Mouse (Mus musculus) forebrain, embryonic 12.5 days (tissue): ENCODE data around the gene Snta1. TPM values are rescaled to one million over a fixed set of nuclear protein-coding genes. Genes with fewer than 3 reads are reported as not detected.
A peak's percentile ranks its signal among the peaks of the same experiment; 100 is the strongest.

Experiments
- ATAC-seq: fragments of 200-750 bp; cut with Nextera tagmentation; 2 replicates; pipeline ENCODE4 v1.8.0; 2017; ENCODE audit warnings: moderate TSS enrichment; ENCODE audit not compliant: low FRiP score
- H3K27ac ChIP-seq: fragments of 300-500 bp; sonication (generic); 2 replicates; pipeline ENCODE4 v1.5.1; 2016; ENCODE audit warnings: mild to moderate bottlenecking
- H3K27me3 ChIP-seq: fragments of 300-500 bp; sonication (generic); 2 replicates; pipeline ENCODE4 v1.6.1; 2016; ENCODE audit warnings: mild to moderate bottlenecking
- H3K36me3 ChIP-seq: fragments of 300-500 bp; sonication (generic); replicated peaks from 2 replicates; pipeline ENCODE4 v1.6.1; 2016; ENCODE audit warnings: mild to moderate bottlenecking
- H3K4me1 ChIP-seq: fragments of 300-500 bp; sonication (generic); 2 replicates; pipeline ENCODE4 v1.6.1; 2016
- H3K4me2 ChIP-seq: fragments of 300-500 bp; sonication (generic); 2 replicates; pipeline ENCODE4 v1.6.1; 2016; ENCODE audit warnings: mild to moderate bottlenecking, moderate library complexity
- H3K4me3 ChIP-seq: fragments of 300-500 bp; sonication (generic); replicated peaks from 2 replicates; pipeline ENCODE4 v1.5.1; 2016; ENCODE audit warnings: mild to moderate bottlenecking
- H3K9ac ChIP-seq: fragments of 300-500 bp; sonication (generic); 2 replicates; pipeline ENCODE4 v1.6.1; 2016; ENCODE audit warnings: mild to moderate bottlenecking
- H3K9me3 ChIP-seq: fragments of 300-500 bp; sonication (generic); 2 replicates; pipeline ENCODE4 v1.6.1; 2016
- WGBS: fragments of 180-500 bp; shearing (Covaris S2); methylation state at CpG from one replicate; pipeline ENCODE4 v1.1.7; 2016; 5-methylcytosine and 5-hydroxymethylcytosine counted together
- polyA plus RNA-seq: library from polyadenylated mRNA; unstranded; fragments of >200 nt; fragmentation: Nextera tagmentation; extraction: Ambion mirVana; gene quantifications from 2 replicates; pipeline ENCODE4 v1.2.1, GENCODE M21; 2016

Snta1 gene
- polyA plus RNA-seq, 1 experiment from 2014 or later = 4.2 TPM

DNA sequence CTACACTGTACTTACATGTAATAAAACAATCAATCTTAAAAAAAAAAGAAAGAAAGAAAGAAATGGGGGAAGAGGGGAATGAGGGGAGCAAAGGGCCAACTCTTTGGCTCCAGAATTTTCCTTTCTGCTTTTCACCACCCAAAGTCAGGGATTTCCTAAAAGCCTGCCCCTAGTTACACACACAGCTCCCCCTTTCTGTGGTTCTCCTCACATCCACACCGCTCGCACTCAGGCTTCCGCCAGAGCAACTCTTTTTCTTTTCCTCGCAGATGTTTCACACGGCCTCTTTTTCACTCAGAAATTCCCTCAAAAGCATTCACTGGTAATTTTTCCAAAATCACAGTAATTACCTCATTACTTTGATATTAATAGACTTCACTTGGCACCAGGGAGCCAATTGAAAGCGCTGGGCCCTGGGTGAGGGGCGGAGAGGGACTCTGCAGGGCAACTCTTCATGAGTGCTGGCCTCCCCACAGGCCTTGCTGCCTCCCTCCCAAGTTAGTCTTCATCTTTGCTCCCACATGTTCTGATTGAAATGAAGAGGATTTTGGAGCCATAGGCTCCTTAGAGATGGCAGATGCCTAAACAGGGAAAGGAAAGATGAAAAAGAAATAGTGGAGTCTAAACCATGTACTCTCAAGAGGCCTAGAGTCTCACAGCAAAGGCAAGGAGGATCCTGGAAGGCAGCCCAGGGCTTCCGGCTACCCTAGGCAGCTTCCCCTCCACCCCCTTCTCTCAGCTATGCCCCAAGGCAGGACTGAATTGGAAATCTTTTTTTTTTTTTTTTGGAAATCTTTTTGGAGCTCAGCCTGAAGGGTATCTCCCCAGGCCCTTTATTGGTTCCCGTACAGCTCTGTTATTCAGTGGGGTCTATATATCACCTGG, 12.0 kb upstream of the Snta1 start:
- no peak overlapping the region for H3K4me2 ChIP-seq
- H3K4me3 ChIP-seq = no peak overlapping the region
- H3K4me1 ChIP-seq = peaks cover 26% of the 10 kb centered on the region
- no peak for ATAC-seq
- H3K9me3 ChIP-seq = no peaks in the 10 kb centered on the region
- 59% methylated on average over 9 of the region's 9 CpGs for WGBS
- peak overlapping the region; percentile 56 for H3K27ac ChIP-seq
- no peak overlapping the region for H3K9ac ChIP-seq
- H3K27me3 ChIP-seq = no peaks in the 10 kb centered on the region
- no peaks in the 10 kb centered on the region for H3K36me3 ChIP-seq

DNA sequence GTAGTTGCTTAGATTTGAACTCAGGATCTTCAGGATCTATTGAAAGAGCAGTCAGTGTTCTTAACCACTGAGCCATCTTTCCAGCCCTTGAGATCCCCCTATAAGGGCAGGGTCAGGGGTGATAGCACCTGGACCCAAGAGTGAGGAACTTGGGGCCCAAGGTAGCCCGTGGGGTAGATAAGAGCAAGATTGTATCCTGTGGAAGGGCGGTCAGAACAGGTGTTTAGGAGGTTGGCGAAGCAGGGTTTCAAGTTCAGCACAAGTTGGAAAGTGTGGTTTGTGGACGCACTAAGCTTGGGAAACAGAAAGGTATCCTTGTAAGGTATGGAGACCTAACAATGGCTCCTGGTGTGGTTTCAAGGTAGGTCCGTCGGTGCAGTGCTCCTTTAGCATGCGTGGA, 10.1 kb upstream of the Snta1 start:
- Histone ChIP-seq H3K9me3 (no peaks in the 10 kb centered on the region), H3K4me3 (no peak overlapping the region), H3K36me3 (no peaks in the 10 kb centered on the region), H3K27me3 (no peaks in the 10 kb centered on the region), H3K27ac (no peak overlapping the region), H3K9ac (no peak overlapping the region), H3K4me1 (peaks cover 26% of the 10 kb centered on the region), H3K4me2 (no peak overlapping the region)
- no peak for ATAC-seq
- WGBS = 92% methylated on average over 7 of the region's 7 CpGs

DNA sequence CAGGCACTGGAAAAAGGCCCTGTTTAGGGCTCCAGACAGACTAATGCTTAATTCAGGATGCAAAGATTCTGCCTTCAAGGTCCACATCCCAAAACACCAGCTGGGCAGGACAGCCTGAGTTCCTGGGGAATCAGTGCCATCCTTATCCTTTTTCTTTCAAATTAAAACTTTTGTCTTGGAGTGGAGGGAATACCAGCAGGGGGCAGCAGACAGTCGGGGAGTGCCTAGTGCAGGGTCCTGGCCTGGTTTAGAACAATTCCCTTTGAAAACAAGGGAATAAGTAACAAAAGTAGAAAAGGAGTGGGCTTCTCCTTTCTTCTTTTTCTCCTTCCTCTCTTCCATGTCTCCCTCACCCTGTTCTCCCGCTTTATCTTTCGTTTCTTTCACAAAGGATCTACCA, 9.2 kb upstream of the Snta1 start:
- 0 out of 2 replicates have a peak overlapping the region, but pooled peaks have one; percentile 3 for H3K27ac ChIP-seq
- no peak for ATAC-seq
- H3K36me3 ChIP-seq = no peaks in the 10 kb centered on the region
- no peak overlapping the region for H3K9ac ChIP-seq
- H3K9me3 ChIP-seq = no peaks in the 10 kb centered on the region
- no peaks in the 10 kb centered on the region for H3K27me3 ChIP-seq
- peaks cover 23% of the 10 kb centered on the region for H3K4me1 ChIP-seq
- 12% methylated on average over 3 of the region's 3 CpGs for WGBS
- no peak overlapping the region for H3K4me2 ChIP-seq
- H3K4me3 ChIP-seq = no peak overlapping the region

GRCm38 (mm10) chr2:154412018-154412666, 4.2 kb upstream of the Snta1 start:
- H3K4me2 ChIP-seq = no peak overlapping the region
- H3K27me3 ChIP-seq = peaks cover 31% of the 10 kb centered on the region
- no peaks in the 10 kb centered on the region for H3K9me3 ChIP-seq
- H3K27ac ChIP-seq = no peak overlapping the region
- peaks cover 9% of the 10 kb centered on the region for H3K4me1 ChIP-seq
- H3K9ac ChIP-seq = no peak overlapping the region
- H3K4me3 ChIP-seq = no peak overlapping the region
- no peaks in the 10 kb centered on the region for H3K36me3 ChIP-seq
- no peak for ATAC-seq
- 67% methylated on average over 7 of the region's 7 CpGs for WGBS

DNA sequence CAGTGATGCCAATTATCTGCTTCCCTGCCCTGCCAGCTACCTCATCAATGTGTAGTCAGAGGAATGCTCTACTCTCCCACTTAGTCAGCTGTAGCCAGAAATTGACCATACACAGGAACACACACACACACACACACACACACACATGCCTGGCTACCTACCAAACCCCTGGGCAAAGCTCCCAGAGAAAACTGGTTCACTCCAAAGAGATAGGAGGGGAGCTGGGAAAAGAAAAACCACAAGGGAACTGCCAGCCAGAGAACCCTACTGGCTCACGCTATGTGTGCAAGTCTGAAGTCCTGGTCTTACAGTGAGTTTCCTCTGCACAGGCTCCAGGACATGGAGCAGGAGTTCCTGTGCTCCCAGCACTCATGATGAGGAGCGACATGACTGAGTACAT, 2.5 kb upstream of the Snta1 start:
- Histone ChIP-seq H3K9me3 (no peaks in the 10 kb centered on the region), H3K4me2 (no peak overlapping the region), H3K36me3 (no peaks in the 10 kb centered on the region), H3K4me1 (peaks cover 16% of the 10 kb centered on the region), H3K4me3 (no peak overlapping the region), H3K9ac (no peak overlapping the region), H3K27me3 (peaks cover 47% of the 10 kb centered on the region), H3K27ac (no peak overlapping the region)
- no peak for ATAC-seq
- 71% methylated on average over 2 of the region's 2 CpGs for WGBS

DNA sequence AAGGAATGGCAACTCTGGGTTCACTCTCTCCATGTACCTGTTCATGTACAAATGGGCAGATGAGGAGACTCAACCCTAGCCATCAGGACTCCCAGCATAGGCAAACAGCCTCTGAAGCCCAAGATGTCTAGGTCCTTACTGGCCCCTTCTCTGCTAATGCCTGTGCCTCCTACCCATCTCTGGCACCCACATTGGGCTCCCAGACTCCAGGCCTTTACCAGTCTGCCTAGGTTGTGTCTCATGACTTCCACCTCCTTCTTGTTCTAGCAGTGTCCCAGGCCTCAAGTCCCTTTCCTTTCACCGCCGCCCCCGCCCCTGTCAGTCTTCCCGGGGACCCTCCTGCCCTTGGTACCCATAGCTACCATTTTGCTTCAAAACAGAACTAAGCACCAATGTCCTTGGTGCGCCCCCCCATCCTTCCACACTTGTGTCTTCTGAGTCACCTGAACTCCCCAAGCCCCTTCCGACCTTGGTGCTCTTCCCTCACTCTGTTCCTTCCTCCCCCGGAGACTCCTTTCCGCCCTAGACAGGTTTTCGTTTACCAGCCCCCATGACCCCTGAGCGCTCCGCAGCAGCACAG, 746 bp downstream of the Snta1 start:
- Histone ChIP-seq H3K9ac (peak overlapping the region; percentile 72), H3K4me1 (peaks cover 28% of the 10 kb centered on the region), H3K27me3 (peaks cover 49% of the 10 kb centered on the region), H3K36me3 (no peaks in the 10 kb centered on the region), H3K9me3 (no peaks in the 10 kb centered on the region), H3K27ac (no peak overlapping the region), H3K4me3 (peak overlapping the region; percentile 79), H3K4me2 (peak overlapping the region; percentile 89)
- no peak for ATAC-seq
- WGBS = 31% methylated on average over 11 of the region's 11 CpGs

DNA sequence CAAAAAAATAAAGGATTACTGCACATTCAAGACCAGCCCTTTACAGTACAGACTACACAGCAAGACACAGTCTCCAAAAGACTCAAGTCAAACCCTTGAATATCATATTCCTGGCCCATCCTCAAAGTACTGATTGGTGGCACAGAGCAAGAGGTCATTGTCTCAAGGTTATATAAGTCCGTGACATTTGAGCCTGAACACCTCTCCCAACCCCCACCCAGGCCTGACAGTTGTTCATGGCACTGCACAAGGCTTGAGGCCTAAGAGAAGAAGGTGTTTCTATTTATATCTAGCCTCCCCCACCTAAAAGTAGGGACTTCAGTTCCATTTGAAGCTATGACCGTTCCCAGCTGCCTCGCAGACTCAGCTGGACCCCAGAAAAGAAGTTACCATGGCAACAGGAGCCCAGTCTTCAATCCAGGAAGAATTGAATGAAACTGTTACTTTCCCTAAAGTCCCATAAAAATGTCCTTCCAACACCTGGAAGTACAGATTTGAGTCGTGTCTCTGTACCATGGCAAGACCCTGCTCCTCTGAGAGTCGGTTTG, 2.4 kb downstream of the Snta1 start:
- Histone ChIP-seq H3K9ac (no peak overlapping the region), H3K9me3 (no peaks in the 10 kb centered on the region), H3K4me1 (peaks cover 28% of the 10 kb centered on the region), H3K4me2 (no peak overlapping the region), H3K36me3 (no peaks in the 10 kb centered on the region), H3K27ac (no peak overlapping the region), H3K4me3 (no peak overlapping the region), H3K27me3 (peaks cover 43% of the 10 kb centered on the region)
- no peak for ATAC-seq
- 59% methylated on average over 5 of the region's 5 CpGs for WGBS

DNA sequence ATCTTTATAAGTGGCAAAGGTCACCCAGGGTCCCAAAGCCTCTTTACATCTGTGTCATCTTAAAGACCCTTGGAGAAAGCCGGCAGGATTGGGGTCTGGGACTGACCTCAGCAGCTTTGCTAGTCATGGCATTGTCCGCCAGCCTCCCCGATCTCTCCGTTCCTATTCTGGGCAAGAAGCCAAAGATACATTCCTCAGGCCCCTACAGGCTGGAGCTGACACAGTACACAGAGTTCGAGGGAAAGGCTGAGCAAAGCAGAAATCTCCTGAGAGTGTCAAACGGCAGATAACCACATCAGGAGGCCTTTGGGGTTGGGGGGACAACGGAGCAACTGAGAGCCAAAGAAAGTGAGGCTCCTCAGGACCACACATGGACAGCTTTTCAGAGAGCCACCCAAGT, 5.1 kb downstream of the Snta1 start:
- H3K27ac ChIP-seq = no peak overlapping the region
- no peak for ATAC-seq
- no peak overlapping the region for H3K9ac ChIP-seq
- no peak overlapping the region for H3K4me2 ChIP-seq
- H3K9me3 ChIP-seq = no peaks in the 10 kb centered on the region
- peaks cover 25% of the 10 kb centered on the region for H3K27me3 ChIP-seq
- WGBS = 33% methylated on average over 7 of the region's 7 CpGs
- no peaks in the 10 kb centered on the region for H3K36me3 ChIP-seq
- no peak overlapping the region for H3K4me3 ChIP-seq
- peaks cover 23% of the 10 kb centered on the region; the same call in 1 of the 2 replicates for H3K4me1 ChIP-seq

DNA sequence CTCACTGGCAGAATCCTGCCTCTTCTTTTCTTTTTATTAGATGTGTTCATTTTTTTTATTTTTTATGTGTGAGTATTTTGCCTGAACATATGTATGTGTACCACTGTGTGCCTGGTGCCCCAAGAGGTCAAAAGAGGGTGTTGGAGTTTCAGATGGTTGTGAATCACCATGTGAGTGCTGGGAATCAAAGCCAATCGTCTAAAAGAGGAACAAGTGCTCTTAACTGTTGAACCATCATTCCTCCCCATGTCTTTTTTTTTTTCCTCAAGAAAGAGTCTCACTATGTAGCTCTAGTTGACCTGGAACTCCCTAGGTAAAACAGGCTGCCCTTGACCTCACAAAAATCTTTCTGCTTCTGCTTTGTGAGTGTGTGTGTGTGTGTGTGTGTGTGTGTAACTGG, 5.9 kb downstream of the Snta1 start:
- no peaks in the 10 kb centered on the region for H3K36me3 ChIP-seq
- WGBS = 62% methylated on average over 1 of the region's 1 CpGs
- no peak for ATAC-seq

GRCm38 (mm10) chr2:154399325-154399724, 8.6 kb downstream of the Snta1 start:
- Histone ChIP-seq H3K27ac (no peak overlapping the region), H3K36me3 (no peaks in the 10 kb centered on the region), H3K4me3 (no peak overlapping the region), H3K4me2 (no peak overlapping the region), H3K9ac (no peak overlapping the region), H3K4me1 (peaks cover 9% of the 10 kb centered on the region; the same call in 1 of the 2 replicates), H3K9me3 (no peaks in the 10 kb centered on the region), H3K27me3 (no peaks in the 10 kb centered on the region)
- WGBS = 85% methylated on average over 2 of the region's 2 CpGs
- no peak for ATAC-seq

More for the DNA sequence above, 5.9 kb downstream of the Snta1 start:
- Histone ChIP-seq H3K9ac (no peak overlapping the region), H3K4me3 (no peak overlapping the region), H3K4me2 (no peak overlapping the region), H3K27me3 (peaks cover 17% of the 10 kb centered on the region), H3K27ac (no peak overlapping the region), H3K4me1 (peaks cover 17% of the 10 kb centered on the region; the same call in 1 of the 2 replicates), H3K9me3 (no peaks in the 10 kb centered on the region)

GRCm38 (mm10) chr2:154398267-154398666, 9.6 kb downstream of the Snta1 start:
- Histone ChIP-seq H3K4me2 (no peak overlapping the region), H3K9ac (no peak overlapping the region), H3K4me1 (peaks cover 8% of the 10 kb centered on the region; the same call in 1 of the 2 replicates), H3K9me3 (no peaks in the 10 kb centered on the region), H3K27me3 (no peaks in the 10 kb centered on the region), H3K36me3 (no peaks in the 10 kb centered on the region), H3K4me3 (no peak overlapping the region), H3K27ac (no peak overlapping the region)
- no peak for ATAC-seq
- WGBS = 92% methylated on average over 7 of the region's 7 CpGs

DNA sequence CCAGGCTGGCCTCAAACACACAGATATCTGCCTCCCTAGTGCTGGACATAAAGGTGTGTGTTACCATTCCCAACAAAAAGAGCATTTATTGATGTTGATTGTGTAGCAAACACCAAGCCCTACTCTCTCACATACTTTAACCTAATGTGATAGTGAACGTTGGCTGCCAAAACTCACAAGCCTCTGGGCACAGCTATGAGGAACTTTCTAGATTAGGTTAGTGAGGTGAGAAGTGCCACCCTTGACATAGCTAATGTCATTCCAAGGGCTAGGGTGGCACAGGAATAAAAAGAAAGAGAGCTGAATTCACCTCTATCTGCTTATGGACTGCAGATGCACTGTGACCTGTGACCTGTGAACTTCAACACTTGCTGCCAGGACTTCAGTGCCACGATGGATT, 11.4 kb downstream of the Snta1 start:
- H3K36me3 ChIP-seq = no peaks in the 10 kb centered on the region
- WGBS = 82% methylated on average over 2 of the region's 2 CpGs
- no peaks in the 10 kb centered on the region for H3K9me3 ChIP-seq
- H3K4me2 ChIP-seq = no peak overlapping the region
- H3K4me3 ChIP-seq = no peak overlapping the region
- H3K27ac ChIP-seq = no peak overlapping the region
- H3K9ac ChIP-seq = no peak overlapping the region
- H3K27me3 ChIP-seq = no peaks in the 10 kb centered on the region
- H3K4me1 ChIP-seq = no peaks in the 10 kb centered on the region
- no peak for ATAC-seq
